Mouse (Mus musculus): Measurements from ENCODE around the gene Nutf2.

GRCm38 (mm10) chr8:105853178-105853577 lies 7.2 kb upstream of the Nutf2 start, which contains the start of gene Cenpt:
- TF ChIP-seq GATA1 (IDR thresholded peaks at IDR 0.05; ENCODE audit: borderline replicate concordance, low read length) (no peak), FLI1 (IDR thresholded peaks at IDR 0.05; ENCODE audit: low read length) (no peak)
